Mouse (Mus musculus) myocyte (in vitro differentiated cells): Measurements from ENCODE around the gene Mypop.

Experiments
- MAX ChIP-seq: IDR thresholded peaks from one replicate; pipeline ENCODE4 v1.6.1; 2011; ENCODE audit warnings: low read depth, mild to moderate bottlenecking, control low read depth
- POLR2A ChIP-seq: IDR thresholded peaks from one replicate; pipeline ENCODE4 v1.6.1; 2011; ENCODE audit warnings: low read depth, mild to moderate bottlenecking, control low read depth, moderate library complexity; ENCODE audit not compliant: insufficient read length
- SRF ChIP-seq: IDR thresholded peaks from one replicate; pipeline ENCODE4 v1.6.1; 2011; ENCODE audit warnings: low read depth; ENCODE audit not compliant: control insufficient read depth, insufficient read length
- TCF12 ChIP-seq: IDR thresholded peaks from one replicate; pipeline ENCODE4 v1.6.1; 2011; ENCODE audit warnings: mild to moderate bottlenecking, control low read depth; ENCODE audit not compliant: poor library complexity, insufficient read depth, severe bottlenecking
- USF1 ChIP-seq: IDR thresholded peaks from one replicate; pipeline ENCODE4 v1.6.1; 2011; ENCODE audit warnings: low read depth, mild to moderate bottlenecking, control low read depth, moderate library complexity

DNA sequence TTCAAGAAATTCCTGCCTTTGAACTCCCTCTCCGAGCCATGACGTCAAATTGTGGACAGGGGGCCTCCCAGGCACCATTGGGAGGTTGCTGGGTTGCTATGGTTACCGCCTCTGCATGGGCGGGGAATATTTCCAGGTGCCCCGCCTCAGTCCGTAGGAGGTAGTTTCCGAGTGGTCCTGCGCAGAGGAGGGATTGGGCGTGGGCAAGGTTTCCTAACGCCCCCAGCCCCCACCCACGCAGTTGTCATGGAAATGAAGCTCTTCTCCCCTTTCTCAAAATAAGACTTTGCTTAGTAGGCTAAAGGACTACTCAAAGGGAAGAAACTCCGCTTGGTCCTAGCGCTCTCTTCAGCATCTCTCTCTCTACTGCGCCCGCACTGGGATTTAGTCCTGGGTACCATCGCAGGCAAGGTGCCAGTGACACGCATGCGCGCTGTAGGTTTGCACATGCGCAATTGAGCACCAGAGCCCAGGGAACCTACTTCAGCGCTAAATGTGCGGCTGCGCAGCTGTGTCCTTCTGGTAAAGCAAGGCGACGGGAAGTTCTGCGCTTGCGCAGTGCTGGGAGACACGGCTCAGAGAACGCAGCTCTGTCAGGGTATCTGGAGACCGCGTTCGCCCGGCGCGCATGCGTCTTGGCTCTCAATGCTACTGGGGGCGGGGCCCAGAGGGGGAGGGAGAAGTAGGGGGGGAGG is at the start of gene Mypop:
- TF ChIP-seq SRF (no peak), TCF12 (no peak), USF1 (no peak), POLR2A (peak; percentile 39), MAX (no peak)
